Mouse (Mus musculus): ENCODE data around the gene Trib2. TPM values are rescaled to one million over a fixed set of nuclear protein-coding genes. Genes with fewer than 3 reads are reported as not detected.

The Trib2 gene
- polyA plus RNA-seq, 1 experiment from 2014 or later = 62.0 TPM

DNA sequence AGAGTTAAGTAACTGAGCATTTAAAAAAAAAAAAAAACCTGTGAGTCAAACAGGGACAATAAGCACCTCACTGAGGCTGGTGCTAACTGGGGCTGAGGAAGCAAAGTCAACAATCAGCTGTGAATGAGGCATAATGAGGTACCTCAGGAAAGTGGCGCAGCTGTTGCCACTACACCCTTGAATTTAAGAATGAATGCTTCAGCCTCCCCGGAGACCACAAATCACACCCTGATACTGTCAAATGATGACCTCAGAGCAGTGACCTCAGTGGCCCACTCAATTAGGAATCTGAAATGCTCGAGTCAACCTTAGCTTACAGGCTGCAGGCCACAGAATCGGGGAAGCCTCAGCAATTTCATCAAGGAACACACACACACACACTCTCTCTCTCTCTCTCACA lies 5.0 kb downstream of the Trib2 start:
- Histone ChIP-seq H3K4me1 (ENCODE audit: control insufficient read depth, insufficient read depth, low read length) (peaks cover 21% of the 10 kb centered on the region), H3K4me3 (ENCODE audit: low read depth, low read length) (peak overlapping the region; percentile 70), H3K9ac (ENCODE audit: low read depth, low read length) (peak overlapping the region; percentile 41; the same call in 1 of the 2 replicates), H3K27me3 (replicated peaks; ENCODE audit: control insufficient read depth, insufficient read depth, low read length) (no peaks in the 10 kb centered on the region), H3K27ac (replicated peaks; ENCODE audit: low read depth, low read length) (no peak overlapping the region), H3K4me2 (ENCODE audit: low read depth, low read length) (peak overlapping the region; percentile 77), H3K9me3 (ENCODE audit: control insufficient read depth, low read length) (no peaks in the 10 kb centered on the region), H3K36me3 (ENCODE audit: control insufficient read depth, insufficient read depth, low read length) (peaks cover 29% of the 10 kb centered on the region)
- ATAC-seq (ENCODE audit: low read depth) (no peak), DNase-seq (ENCODE audit: low spot score) (peak; percentile 63)
- WGBS = 22% methylated on average over 4 of the region's 4 CpGs

DNA sequence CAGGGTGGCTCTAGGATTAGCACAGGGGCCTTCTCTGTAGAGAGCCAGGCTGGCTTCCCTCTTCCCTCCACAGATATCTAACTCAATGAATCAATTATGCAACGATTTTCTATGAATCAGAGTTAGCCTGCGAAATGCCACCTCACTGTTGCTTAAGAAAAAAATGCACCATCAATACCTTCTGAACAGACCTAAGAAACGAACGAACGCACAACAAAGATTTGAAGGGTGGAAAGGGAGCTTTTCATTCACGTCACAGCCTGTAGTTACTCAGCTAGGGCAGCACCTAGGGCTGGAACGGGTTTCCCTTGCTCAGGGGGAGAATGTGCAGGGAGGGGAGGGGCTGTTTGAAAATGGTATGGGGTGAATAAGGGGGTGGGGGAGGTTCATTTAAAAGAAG lies 5.8 kb downstream of the Trib2 start:
- Histone ChIP-seq H3K36me3 (ENCODE audit: control insufficient read depth, insufficient read depth, low read length) (peaks cover 37% of the 10 kb centered on the region), H3K9me3 (ENCODE audit: control insufficient read depth, low read length) (no peaks in the 10 kb centered on the region), H3K27me3 (replicated peaks; ENCODE audit: control insufficient read depth, insufficient read depth, low read length) (no peaks in the 10 kb centered on the region), H3K27ac (replicated peaks; ENCODE audit: low read depth, low read length) (no peak overlapping the region), H3K4me1 (ENCODE audit: control insufficient read depth, insufficient read depth, low read length) (peaks cover 21% of the 10 kb centered on the region), H3K4me3 (ENCODE audit: low read depth, low read length) (peak overlapping the region; percentile 70), H3K9ac (ENCODE audit: low read depth, low read length) (peak overlapping the region; percentile 40; the same call in 1 of the 2 replicates), H3K4me2 (ENCODE audit: low read depth, low read length) (peak overlapping the region; percentile 77)
- WGBS = 35% methylated on average over 7 of the region's 7 CpGs
- ATAC-seq (ENCODE audit: low read depth) (no peak), DNase-seq (ENCODE audit: low spot score) (no peak)

DNA sequence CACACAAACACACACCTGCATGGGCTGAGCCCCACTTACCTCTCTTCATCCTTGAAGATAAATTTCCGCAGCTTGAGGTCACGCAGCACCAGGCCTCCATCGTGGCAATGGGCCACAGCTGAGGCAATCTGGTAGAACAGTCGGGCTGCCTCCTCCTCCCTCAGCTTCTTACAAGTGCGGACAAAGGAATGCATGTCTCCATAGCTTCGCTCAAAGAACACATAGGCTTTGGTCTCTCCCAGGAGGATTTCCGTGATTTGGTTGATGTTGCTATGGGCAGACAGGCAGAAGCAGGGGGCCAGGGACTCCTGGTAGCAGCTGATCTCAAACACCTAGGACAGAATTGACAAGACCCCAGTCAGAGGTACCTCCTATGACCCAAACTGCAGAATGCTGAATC lies 7.1 kb downstream of the Trib2 start:
- 69% methylated on average over 7 of the region's 7 CpGs for WGBS
- Histone ChIP-seq H3K9ac (ENCODE audit: low read depth, low read length) (no peak overlapping the region), H3K36me3 (ENCODE audit: control insufficient read depth, insufficient read depth, low read length) (peaks cover 49% of the 10 kb centered on the region), H3K27me3 (replicated peaks; ENCODE audit: control insufficient read depth, insufficient read depth, low read length) (no peaks in the 10 kb centered on the region), H3K27ac (replicated peaks; ENCODE audit: low read depth, low read length) (no peak overlapping the region), H3K4me3 (ENCODE audit: low read depth, low read length) (no peak overlapping the region), H3K4me2 (ENCODE audit: low read depth, low read length) (0 out of 2 replicates have a peak overlapping the region, but pooled peaks have one; percentile 12), H3K9me3 (ENCODE audit: control insufficient read depth, low read length) (no peaks in the 10 kb centered on the region), H3K4me1 (ENCODE audit: control insufficient read depth, insufficient read depth, low read length) (peaks cover 21% of the 10 kb centered on the region)
- ATAC-seq (ENCODE audit: low read depth) (no peak), DNase-seq (ENCODE audit: low spot score) (no peak)

DNA sequence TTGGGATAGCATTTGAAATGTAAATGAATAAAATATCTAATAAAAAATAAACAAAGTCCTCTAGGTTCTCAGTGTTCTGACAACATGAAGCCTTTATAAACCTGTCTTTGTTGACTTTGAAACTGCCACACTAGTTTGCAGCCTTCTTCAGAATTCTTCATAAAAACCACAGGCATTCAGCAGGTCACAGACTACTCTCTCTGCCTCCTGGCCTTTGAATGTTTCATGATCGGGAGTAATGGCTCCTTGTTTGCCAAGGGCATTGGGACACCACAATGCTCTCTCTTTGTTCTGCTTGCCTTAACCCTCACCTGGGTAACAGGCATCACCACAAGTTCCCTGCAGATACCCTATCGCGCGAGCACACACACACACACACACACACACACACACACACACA lies 7.5 kb downstream of the Trib2 start:
- no peak for ATAC-seq (ENCODE audit: low read depth)
- H3K27ac ChIP-seq (replicated peaks; ENCODE audit: low read depth, low read length) = no peak overlapping the region
- no peaks in the 10 kb centered on the region for H3K9me3 ChIP-seq (ENCODE audit: control insufficient read depth, low read length)
- no peak for DNase-seq (ENCODE audit: low spot score)
- H3K4me2 ChIP-seq (ENCODE audit: low read depth, low read length) = no peak overlapping the region
- H3K9ac ChIP-seq (ENCODE audit: low read depth, low read length) = no peak overlapping the region
- peaks cover 53% of the 10 kb centered on the region for H3K36me3 ChIP-seq (ENCODE audit: control insufficient read depth, insufficient read depth, low read length)
- H3K27me3 ChIP-seq (replicated peaks; ENCODE audit: control insufficient read depth, insufficient read depth, low read length) = no peaks in the 10 kb centered on the region
- no peak overlapping the region for H3K4me3 ChIP-seq (ENCODE audit: low read depth, low read length)
- 86% methylated on average over 4 of the region's 4 CpGs for WGBS
- H3K4me1 ChIP-seq (ENCODE audit: control insufficient read depth, insufficient read depth, low read length) = peaks cover 21% of the 10 kb centered on the region

DNA sequence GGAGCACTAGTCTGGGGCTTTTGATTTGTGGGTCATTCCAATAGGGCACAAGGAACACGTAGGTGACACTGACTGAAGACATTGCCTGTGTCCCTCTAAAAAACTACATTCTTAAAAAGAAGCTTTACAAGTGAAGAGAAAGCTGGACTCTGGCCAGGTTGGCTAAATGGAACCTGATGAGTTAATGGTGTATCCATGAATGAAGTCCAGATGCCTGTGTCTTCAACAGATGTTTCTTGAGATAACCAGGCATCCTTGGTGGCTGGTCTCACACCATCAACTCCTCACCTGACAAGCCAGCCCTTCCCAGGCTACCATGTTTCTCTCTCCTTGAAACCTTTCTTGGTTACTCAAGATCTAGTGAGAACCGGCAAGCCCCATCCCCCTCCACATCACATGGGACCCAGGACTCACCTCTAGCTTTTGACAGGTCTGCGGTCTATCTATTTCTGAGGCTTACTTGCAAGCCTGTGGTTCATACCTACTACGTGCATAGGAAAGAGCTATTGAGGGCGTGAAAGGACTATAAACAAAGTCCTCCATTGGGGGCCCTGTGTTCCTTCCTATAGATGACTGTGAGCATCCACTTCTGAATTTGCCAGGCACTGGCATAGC lies 8.4 kb downstream of the Trib2 start:
- Histone ChIP-seq H3K9ac (ENCODE audit: low read depth, low read length) (no peak overlapping the region), H3K27me3 (replicated peaks; ENCODE audit: control insufficient read depth, insufficient read depth, low read length) (no peaks in the 10 kb centered on the region), H3K36me3 (ENCODE audit: control insufficient read depth, insufficient read depth, low read length) (peaks cover 63% of the 10 kb centered on the region), H3K27ac (replicated peaks; ENCODE audit: low read depth, low read length) (no peak overlapping the region), H3K4me2 (ENCODE audit: low read depth, low read length) (no peak overlapping the region), H3K4me1 (ENCODE audit: control insufficient read depth, insufficient read depth, low read length) (peaks cover 30% of the 10 kb centered on the region), H3K9me3 (ENCODE audit: control insufficient read depth, low read length) (no peaks in the 10 kb centered on the region), H3K4me3 (ENCODE audit: low read depth, low read length) (no peak overlapping the region)
- DNase-seq (ENCODE audit: low spot score) (no peak), ATAC-seq (ENCODE audit: low read depth) (no peak)
- WGBS = 93% methylated on average over 5 of the region's 5 CpGs

DNA sequence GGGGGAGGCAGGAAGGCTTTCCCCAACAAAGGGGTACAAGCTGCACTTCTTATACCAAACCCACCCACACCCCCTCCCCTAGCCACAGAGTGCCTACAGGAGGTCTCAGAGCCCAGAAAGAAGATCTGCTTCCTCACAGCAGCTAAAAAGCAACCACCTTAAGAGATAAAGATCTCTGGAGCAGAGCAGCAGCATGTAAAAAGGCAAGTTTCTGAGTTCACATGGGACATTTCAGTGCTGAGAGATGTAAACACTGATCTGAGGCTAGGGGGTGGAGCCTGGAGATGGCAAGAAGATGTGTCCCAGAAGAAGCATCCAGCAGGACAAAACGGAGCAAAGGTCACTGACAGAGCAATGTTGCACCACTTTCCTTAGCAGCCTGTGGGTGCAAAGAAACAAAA lies 11.8 kb downstream of the Trib2 start:
- Histone ChIP-seq H3K4me1 (ENCODE audit: control insufficient read depth, insufficient read depth, low read length) (peaks cover 30% of the 10 kb centered on the region), H3K9me3 (ENCODE audit: control insufficient read depth, low read length) (no peaks in the 10 kb centered on the region), H3K4me3 (ENCODE audit: low read depth, low read length) (no peak overlapping the region), H3K4me2 (ENCODE audit: low read depth, low read length) (no peak overlapping the region), H3K27ac (replicated peaks; ENCODE audit: low read depth, low read length) (no peak overlapping the region), H3K27me3 (replicated peaks; ENCODE audit: control insufficient read depth, insufficient read depth, low read length) (no peaks in the 10 kb centered on the region), H3K9ac (ENCODE audit: low read depth, low read length) (no peak overlapping the region), H3K36me3 (ENCODE audit: control insufficient read depth, insufficient read depth, low read length) (peaks cover 95% of the 10 kb centered on the region)
- DNase-seq (ENCODE audit: low spot score) (no peak), ATAC-seq (ENCODE audit: low read depth) (no peak)
- 43% methylated on average over 1 of the region's 1 CpGs for WGBS

DNA sequence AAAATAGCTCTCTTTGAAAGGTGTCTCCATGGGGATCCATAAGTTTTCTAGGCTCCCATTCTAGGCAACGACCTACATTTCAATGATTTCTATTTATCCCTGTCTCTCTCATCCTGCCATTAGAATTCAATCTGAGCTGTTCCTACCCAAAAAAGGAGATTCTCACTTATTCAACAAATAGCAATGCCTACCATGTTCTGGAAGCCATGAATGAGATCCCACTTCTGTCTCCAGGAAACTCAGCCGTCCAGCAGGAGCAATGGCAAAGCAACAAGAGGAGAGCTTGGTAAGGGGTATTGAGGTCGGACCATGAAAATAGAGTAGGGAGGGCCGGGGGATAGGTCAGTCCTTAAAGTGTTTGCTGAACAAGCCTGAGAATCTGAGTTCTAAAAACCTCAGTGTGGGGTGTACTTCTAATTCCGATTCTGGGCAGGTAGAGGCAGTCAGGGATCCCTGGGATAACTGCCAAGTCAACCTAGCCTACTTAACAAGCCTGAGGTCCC lies 12.7 kb downstream of the Trib2 start:
- peaks cover 27% of the 10 kb centered on the region for H3K4me1 ChIP-seq (ENCODE audit: control insufficient read depth, insufficient read depth, low read length)
- peaks cover 96% of the 10 kb centered on the region for H3K36me3 ChIP-seq (ENCODE audit: control insufficient read depth, insufficient read depth, low read length)
- WGBS = 76% methylated on average over 5 of the region's 5 CpGs
- no peak overlapping the region for H3K4me2 ChIP-seq (ENCODE audit: low read depth, low read length)
- H3K4me3 ChIP-seq (ENCODE audit: low read depth, low read length) = no peak overlapping the region
- DNase-seq (ENCODE audit: low spot score) = no peak
- no peaks in the 10 kb centered on the region for H3K27me3 ChIP-seq (replicated peaks; ENCODE audit: control insufficient read depth, insufficient read depth, low read length)
- H3K27ac ChIP-seq (replicated peaks; ENCODE audit: low read depth, low read length) = no peak overlapping the region
- H3K9ac ChIP-seq (ENCODE audit: low read depth, low read length) = no peak overlapping the region
- ATAC-seq (ENCODE audit: low read depth) = no peak
- no peaks in the 10 kb centered on the region for H3K9me3 ChIP-seq (ENCODE audit: control insufficient read depth, low read length)

DNA sequence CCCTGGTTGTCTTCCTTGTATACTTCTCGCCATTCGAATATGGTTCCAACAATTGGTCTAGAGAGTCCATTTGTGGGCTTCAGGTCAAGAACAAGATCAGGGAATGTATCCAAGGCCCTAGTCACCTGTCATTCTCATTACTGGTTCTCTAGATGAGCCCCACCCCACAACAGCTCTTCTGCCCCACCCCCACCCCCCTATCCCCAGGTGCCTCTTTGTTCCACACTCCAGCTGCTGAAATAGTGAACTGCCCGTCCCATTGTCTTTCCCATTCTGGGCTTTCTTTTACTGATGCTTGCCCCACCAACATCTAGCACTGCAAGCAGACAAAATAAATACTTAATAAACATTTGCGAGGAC lies 15.2 kb downstream of the Trib2 start:
- Histone ChIP-seq H3K4me2 (ENCODE audit: low read depth, low read length) (no peak overlapping the region), H3K27me3 (replicated peaks; ENCODE audit: control insufficient read depth, insufficient read depth, low read length) (no peaks in the 10 kb centered on the region), H3K36me3 (ENCODE audit: control insufficient read depth, insufficient read depth, low read length) (peaks cover 94% of the 10 kb centered on the region), H3K27ac (replicated peaks; ENCODE audit: low read depth, low read length) (no peak overlapping the region), H3K9me3 (ENCODE audit: control insufficient read depth, low read length) (no peaks in the 10 kb centered on the region), H3K4me1 (ENCODE audit: control insufficient read depth, insufficient read depth, low read length) (peaks cover 27% of the 10 kb centered on the region), H3K4me3 (ENCODE audit: low read depth, low read length) (no peak overlapping the region), H3K9ac (ENCODE audit: low read depth, low read length) (no peak overlapping the region)
- ATAC-seq (ENCODE audit: low read depth) (no peak), DNase-seq (ENCODE audit: low spot score) (no peak)
- 88% methylated on average over 4 of the region's 4 CpGs for WGBS

DNA sequence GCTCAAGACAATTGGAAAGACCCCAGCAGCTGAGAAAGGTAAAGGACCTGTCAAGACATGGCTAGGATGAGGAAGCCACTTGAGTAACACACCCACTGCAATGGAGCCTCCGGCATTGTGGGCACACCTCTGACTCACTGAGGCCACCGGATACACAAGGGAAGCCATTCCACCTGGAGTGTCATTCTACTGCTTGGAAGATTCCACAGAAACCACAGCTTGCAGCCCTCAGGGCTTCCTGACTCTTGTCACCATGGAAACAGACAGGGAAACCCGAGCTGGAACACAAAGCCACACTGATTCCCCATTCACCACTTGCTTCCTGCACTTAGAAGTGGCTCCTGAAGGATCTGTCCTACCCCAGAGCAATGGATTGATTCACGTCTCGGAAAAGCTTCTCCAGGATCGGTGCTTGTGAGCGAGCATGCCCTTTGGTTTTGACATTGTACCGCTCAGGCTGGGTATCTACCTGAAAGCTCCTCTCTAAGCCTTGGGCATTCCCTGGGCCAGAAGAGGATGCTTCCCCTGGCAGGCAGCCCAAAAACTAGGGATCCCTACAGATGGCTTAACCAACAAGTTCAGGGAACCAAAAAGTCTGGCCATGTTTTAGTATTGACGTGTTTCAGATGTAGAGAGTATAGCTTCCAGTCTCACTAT lies 15.7 kb downstream of the Trib2 start:
- no peaks in the 10 kb centered on the region for H3K9me3 ChIP-seq (ENCODE audit: control insufficient read depth, low read length)
- peaks cover 94% of the 10 kb centered on the region for H3K36me3 ChIP-seq (ENCODE audit: control insufficient read depth, insufficient read depth, low read length)
- peaks cover 27% of the 10 kb centered on the region for H3K4me1 ChIP-seq (ENCODE audit: control insufficient read depth, insufficient read depth, low read length)
- no peak overlapping the region for H3K4me3 ChIP-seq (ENCODE audit: low read depth, low read length)
- no peaks in the 10 kb centered on the region for H3K27me3 ChIP-seq (replicated peaks; ENCODE audit: control insufficient read depth, insufficient read depth, low read length)
- DNase-seq (ENCODE audit: low spot score) (peak; percentile 86), ATAC-seq (ENCODE audit: low read depth) (peak; percentile 86)
- no peak overlapping the region for H3K4me2 ChIP-seq (ENCODE audit: low read depth, low read length)
- H3K9ac ChIP-seq (ENCODE audit: low read depth, low read length) = no peak overlapping the region
- WGBS = 31% methylated on average over 9 of the region's 9 CpGs
- H3K27ac ChIP-seq (replicated peaks; ENCODE audit: low read depth, low read length) = no peak overlapping the region
